Mouse (Mus musculus): Measurements from ENCODE around the gene Ankrd50. TPM values are rescaled to one million over a fixed set of nuclear protein-coding genes. Genes with fewer than 3 reads are reported as not detected.
A peak's percentile ranks its signal among the peaks of the same experiment; 100 is the strongest.

Ankrd50 gene
- polyA plus RNA-seq, 1 experiment from 2014 or later, result 33.6 TPM

- no peak overlapping the region for H3K4me2 ChIP-seq (ENCODE audit: low read depth, low read length)
- H3K9me3 ChIP-seq (ENCODE audit: control insufficient read depth, low read length), result no peaks in the 10 kb centered on the region
- H3K27ac ChIP-seq (replicated peaks; ENCODE audit: low read depth, low read length), result no peak overlapping the region
- DNase-seq (ENCODE audit: low spot score) (no peak), ATAC-seq (ENCODE audit: low read depth) (no peak)
- H3K4me3 ChIP-seq (ENCODE audit: low read depth, low read length), result no peak overlapping the region
- WGBS, result 76% methylated on average over 5 of the region's 5 CpGs
- H3K36me3 ChIP-seq (ENCODE audit: control insufficient read depth, insufficient read depth, low read length), result peaks cover 92% of the 10 kb centered on the region
- no peaks in the 10 kb centered on the region for H3K27me3 ChIP-seq (replicated peaks; ENCODE audit: control insufficient read depth, insufficient read depth, low read length)
- H3K9ac ChIP-seq (ENCODE audit: low read depth, low read length), result no peak overlapping the region
- H3K4me1 ChIP-seq (ENCODE audit: control insufficient read depth, insufficient read depth, low read length), result no peaks in the 10 kb centered on the region
Measured at GRCm38 (mm10) chr3:38459507-38460249, 25.0 kb downstream of the Ankrd50 start.

- Histone ChIP-seq H3K36me3 (ENCODE audit: control insufficient read depth, insufficient read depth, low read length) (peaks cover 87% of the 10 kb centered on the region), H3K9me3 (ENCODE audit: control insufficient read depth, low read length) (no peaks in the 10 kb centered on the region), H3K27me3 (replicated peaks; ENCODE audit: control insufficient read depth, insufficient read depth, low read length) (no peaks in the 10 kb centered on the region), H3K4me3 (ENCODE audit: low read depth, low read length) (no peak overlapping the region), H3K4me1 (ENCODE audit: control insufficient read depth, insufficient read depth, low read length) (no peaks in the 10 kb centered on the region), H3K4me2 (ENCODE audit: low read depth, low read length) (no peak overlapping the region), H3K27ac (replicated peaks; ENCODE audit: low read depth, low read length) (no peak overlapping the region), H3K9ac (ENCODE audit: low read depth, low read length) (no peak overlapping the region)
- no peak for ATAC-seq (ENCODE audit: low read depth)
- no peak for DNase-seq (ENCODE audit: low spot score)
- 92% methylated on average over 14 of the region's 14 CpGs for WGBS
Measured at GRCm38 (mm10) chr3:38457041-38457440, 27.6 kb downstream of the Ankrd50 start.

GRCm38 (mm10) chr3:38452199-38452598, 32.4 kb downstream of the Ankrd50 start:
- no peaks in the 10 kb centered on the region for H3K27me3 ChIP-seq (replicated peaks; ENCODE audit: control insufficient read depth, insufficient read depth, low read length)
- H3K9ac ChIP-seq (ENCODE audit: low read depth, low read length), result no peak overlapping the region
- H3K9me3 ChIP-seq (ENCODE audit: control insufficient read depth, low read length), result peaks cover 6% of the 10 kb centered on the region; the same call in 1 of the 2 replicates
- no peak overlapping the region for H3K4me3 ChIP-seq (ENCODE audit: low read depth, low read length)
- WGBS, result 57% methylated on average over 9 of the region's 9 CpGs
- H3K27ac ChIP-seq (replicated peaks; ENCODE audit: low read depth, low read length), result no peak overlapping the region
- ATAC-seq (ENCODE audit: low read depth), result no peak
- H3K36me3 ChIP-seq (ENCODE audit: control insufficient read depth, insufficient read depth, low read length), result peaks cover 69% of the 10 kb centered on the region
- H3K4me2 ChIP-seq (ENCODE audit: low read depth, low read length), result no peak overlapping the region
- H3K4me1 ChIP-seq (ENCODE audit: control insufficient read depth, insufficient read depth, low read length), result no peaks in the 10 kb centered on the region
- DNase-seq (ENCODE audit: low spot score), result no peak

GRCm38 (mm10) chr3:38446586-38446985, 38.1 kb downstream of the Ankrd50 start:
- WGBS, result 91% methylated on average over 9 of the region's 9 CpGs
- H3K4me3 ChIP-seq (ENCODE audit: low read depth, low read length), result no peak overlapping the region
- H3K9ac ChIP-seq (ENCODE audit: low read depth, low read length), result no peak overlapping the region
- DNase-seq (ENCODE audit: low spot score), result no peak
- peaks cover 21% of the 10 kb centered on the region for H3K36me3 ChIP-seq (ENCODE audit: control insufficient read depth, insufficient read depth, low read length)
- no peaks in the 10 kb centered on the region for H3K27me3 ChIP-seq (replicated peaks; ENCODE audit: control insufficient read depth, insufficient read depth, low read length)
- no peaks in the 10 kb centered on the region for H3K4me1 ChIP-seq (ENCODE audit: control insufficient read depth, insufficient read depth, low read length)
- H3K9me3 ChIP-seq (ENCODE audit: control insufficient read depth, low read length), result peaks cover 6% of the 10 kb centered on the region; the same call in 1 of the 2 replicates
- H3K4me2 ChIP-seq (ENCODE audit: low read depth, low read length), result no peak overlapping the region
- no peak overlapping the region for H3K27ac ChIP-seq (replicated peaks; ENCODE audit: low read depth, low read length)
- no peak for ATAC-seq (ENCODE audit: low read depth)

GRCm38 (mm10) chr3:38443875-38444274, 40.8 kb downstream of the Ankrd50 start:
- no peak for DNase-seq (ENCODE audit: low spot score)
- Histone ChIP-seq H3K27ac (replicated peaks; ENCODE audit: low read depth, low read length) (no peak overlapping the region), H3K4me1 (ENCODE audit: control insufficient read depth, insufficient read depth, low read length) (no peaks in the 10 kb centered on the region), H3K9me3 (ENCODE audit: control insufficient read depth, low read length) (no peaks in the 10 kb centered on the region), H3K4me3 (ENCODE audit: low read depth, low read length) (no peak overlapping the region), H3K4me2 (ENCODE audit: low read depth, low read length) (no peak overlapping the region), H3K27me3 (replicated peaks; ENCODE audit: control insufficient read depth, insufficient read depth, low read length) (no peaks in the 10 kb centered on the region), H3K36me3 (ENCODE audit: control insufficient read depth, insufficient read depth, low read length) (no peaks in the 10 kb centered on the region), H3K9ac (ENCODE audit: low read depth, low read length) (no peak overlapping the region)
- 32% methylated on average over 4 of the region's 4 CpGs for WGBS
- no peak for ATAC-seq (ENCODE audit: low read depth)

- 64% methylated on average over 7 of the region's 7 CpGs for WGBS
- no peak for ATAC-seq (ENCODE audit: low read depth)
Measured at GRCm38 (mm10) chr3:38440564-38440991, 44.1 kb downstream of the Ankrd50 start.

GRCm38 (mm10) chr3:38436596-38436995, 48.0 kb downstream of the Ankrd50 start:
- Histone ChIP-seq H3K27me3 (replicated peaks; ENCODE audit: control insufficient read depth, insufficient read depth, low read length) (no peaks in the 10 kb centered on the region), H3K4me2 (ENCODE audit: low read depth, low read length) (no peak overlapping the region), H3K4me1 (ENCODE audit: control insufficient read depth, insufficient read depth, low read length) (no peaks in the 10 kb centered on the region), H3K9me3 (ENCODE audit: control insufficient read depth, low read length) (no peaks in the 10 kb centered on the region), H3K9ac (ENCODE audit: low read depth, low read length) (no peak overlapping the region), H3K36me3 (ENCODE audit: control insufficient read depth, insufficient read depth, low read length) (no peaks in the 10 kb centered on the region), H3K4me3 (ENCODE audit: low read depth, low read length) (no peak overlapping the region), H3K27ac (replicated peaks; ENCODE audit: low read depth, low read length) (no peak overlapping the region)
- ATAC-seq (ENCODE audit: low read depth) (peak; percentile 18; the same call in 1 of the 2 replicates), DNase-seq (ENCODE audit: low spot score) (no peak)
- WGBS, result 81% methylated on average over 3 of the region's 3 CpGs

More at GRCm38 (mm10) chr3:38440564-38440991, 44.1 kb downstream of the Ankrd50 start:
- Histone ChIP-seq H3K36me3 (ENCODE audit: control insufficient read depth, insufficient read depth, low read length) (no peaks in the 10 kb centered on the region), H3K9ac (ENCODE audit: low read depth, low read length) (no peak overlapping the region), H3K9me3 (ENCODE audit: control insufficient read depth, low read length) (no peaks in the 10 kb centered on the region), H3K27me3 (replicated peaks; ENCODE audit: control insufficient read depth, insufficient read depth, low read length) (no peaks in the 10 kb centered on the region), H3K27ac (replicated peaks; ENCODE audit: low read depth, low read length) (no peak overlapping the region), H3K4me3 (ENCODE audit: low read depth, low read length) (no peak overlapping the region), H3K4me2 (ENCODE audit: low read depth, low read length) (no peak overlapping the region), H3K4me1 (ENCODE audit: control insufficient read depth, insufficient read depth, low read length) (no peaks in the 10 kb centered on the region)
- DNase-seq (ENCODE audit: low spot score), result no peak

- H3K9ac ChIP-seq (ENCODE audit: low read depth, low read length), result no peak overlapping the region
- no peaks in the 10 kb centered on the region for H3K36me3 ChIP-seq (ENCODE audit: control insufficient read depth, insufficient read depth, low read length)
- WGBS, result 78% methylated on average over 6 of the region's 6 CpGs
- no peaks in the 10 kb centered on the region for H3K9me3 ChIP-seq (ENCODE audit: control insufficient read depth, low read length)
- H3K4me2 ChIP-seq (ENCODE audit: low read depth, low read length), result no peak overlapping the region
- no peaks in the 10 kb centered on the region for H3K27me3 ChIP-seq (replicated peaks; ENCODE audit: control insufficient read depth, insufficient read depth, low read length)
- ATAC-seq (ENCODE audit: low read depth) (no peak), DNase-seq (ENCODE audit: low spot score) (no peak)
- no peak overlapping the region for H3K27ac ChIP-seq (replicated peaks; ENCODE audit: low read depth, low read length)
- H3K4me3 ChIP-seq (ENCODE audit: low read depth, low read length), result no peak overlapping the region
- H3K4me1 ChIP-seq (ENCODE audit: control insufficient read depth, insufficient read depth, low read length), result no peaks in the 10 kb centered on the region
Measured at GRCm38 (mm10) chr3:38435828-38436227, 48.8 kb downstream of the Ankrd50 start.

GRCm38 (mm10) chr3:38434486-38434885, 50.2 kb downstream of the Ankrd50 start:
- no peak overlapping the region for H3K27ac ChIP-seq (replicated peaks; ENCODE audit: low read depth, low read length)
- no peak overlapping the region for H3K9ac ChIP-seq (ENCODE audit: low read depth, low read length)
- no peak overlapping the region for H3K4me2 ChIP-seq (ENCODE audit: low read depth, low read length)
- ATAC-seq (ENCODE audit: low read depth), result no peak
- whole genome bisulfite sequencing, result 94% methylated on average over 2 of the region's 2 CpGs
- H3K27me3 ChIP-seq (replicated peaks; ENCODE audit: control insufficient read depth, insufficient read depth, low read length), result no peaks in the 10 kb centered on the region
- no peak for DNase-seq (ENCODE audit: low spot score)
- H3K9me3 ChIP-seq (ENCODE audit: control insufficient read depth, low read length), result no peaks in the 10 kb centered on the region
- H3K4me3 ChIP-seq (ENCODE audit: low read depth, low read length), result no peak overlapping the region
- H3K4me1 ChIP-seq (ENCODE audit: control insufficient read depth, insufficient read depth, low read length), result no peaks in the 10 kb centered on the region
- no peaks in the 10 kb centered on the region for H3K36me3 ChIP-seq (ENCODE audit: control insufficient read depth, insufficient read depth, low read length)
